Mouse (Mus musculus) colon, adult 2 months (tissue): ENCODE data around the gene Cript. TPM values are rescaled to one million over a fixed set of nuclear protein-coding genes. Genes with fewer than 3 reads are reported as not detected.

Source experiments
- polyA plus RNA-seq: library from polyadenylated mRNA; depleted of rRNA; stranded (reverse); fragments of >200 nt; gene quantifications from 2 replicates; pipeline ENCODE4 v1.2.3, GENCODE M21; 2012; rRNA removed

Gene Cript
- polyA plus RNA-seq: 4.7 and 5.4 TPM in 2 replicates

DNA sequence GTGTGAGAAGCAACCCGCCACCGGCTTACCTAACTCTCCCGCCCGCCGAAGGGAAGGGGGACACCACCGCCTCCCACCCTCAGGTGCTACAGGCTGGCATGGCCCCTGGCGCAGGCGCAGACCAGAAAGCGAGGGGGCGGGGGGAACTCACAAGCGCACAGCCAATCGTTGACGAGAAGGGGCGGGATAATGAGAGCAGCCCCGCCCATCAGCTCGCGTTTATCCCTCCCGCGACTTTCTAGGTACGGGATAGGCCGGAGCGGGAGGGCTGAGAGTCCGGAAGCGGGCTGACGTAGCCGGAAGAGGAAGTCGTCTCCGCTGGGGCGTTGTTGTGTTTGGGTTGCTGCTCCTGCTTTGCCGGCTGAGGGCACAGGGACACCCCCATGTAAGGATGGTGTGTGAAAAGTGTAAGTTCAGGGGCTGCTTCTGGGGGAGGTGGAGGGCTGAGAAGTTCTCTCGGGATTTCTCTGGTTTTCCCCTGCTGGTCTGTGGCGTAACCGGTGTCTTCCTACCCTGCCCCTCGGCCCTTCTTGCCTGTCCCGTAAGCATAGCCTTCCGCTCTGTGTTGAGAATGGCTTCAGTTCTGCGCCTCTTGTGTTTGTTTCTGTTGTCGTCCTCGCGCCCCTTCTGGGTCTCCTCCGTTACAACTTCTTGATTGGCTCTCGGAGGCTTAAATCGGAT lies at the start of gene Cript, which contains the start of gene Pigf:
Gene Cript (plus strand): TSS at position 282 of the 681 bp plus-strand sequence.
Gene Pigf (minus strand): TSS at position 138 of the 681 bp plus-strand sequence.

Other genes with a start within 250 kb of the Cript start
- gene Tmem247, start 108.2 kb upstream of the Cript start, polyA plus RNA-seq: not detected in 2 replicates
- 0.09 TPM in 1 of 2 replicates, not detected in the other for gene Atp6v1e2, start 77.7 kb upstream of the Cript start, polyA plus RNA-seq
- gene Rhoq, start 62.5 kb upstream of the Cript start, polyA plus RNA-seq: 14.8 and 17.6 TPM in 2 replicates
- gene Pigf, start 144 bp upstream of the Cript start, polyA plus RNA-seq: 5.7 and 6.3 TPM in 2 replicates
- 7.3 and 8.1 TPM in 2 replicates for gene Socs5, start 82.1 kb downstream of the Cript start, polyA plus RNA-seq
- 69.9 and 85.3 TPM in 2 replicates for gene Mcfd2, start 240.4 kb downstream of the Cript start, polyA plus RNA-seq